Mouse (Mus musculus) embryonic stem cell, embryonic (primary cell): ENCODE measurements around the gene Sema3f.

ENCODE experiments used
- CTCF ChIA-PET, 4 experiments: fragments of 300-600 bp in 2 of 4; fragments of 350-600 bp in 2 of 4; sonication (Branson Sonifier 250); formaldehyde crosslinking; loops; one replicate each; lab custom pipeline; 2022; ENCODE audit warnings: inconsistent platforms in 2 of 4; lab: Charles Lee
- POLR2A ChIA-PET, 4 experiments: fragments of 300-600 bp in 2 of 4; fragments of 350-600 bp in 2 of 4; sonication (Branson Sonifier 250); formaldehyde crosslinking; loops; one replicate each; lab custom pipeline; 2022; ENCODE audit warnings: antibody characterized with exemption in 4 of 4, inconsistent platforms in 1 of 4; lab: Charles Lee

The Sema3f gene

GRCm38 (mm10) chr9:107702606-107703185, 7.6 kb downstream of the Sema3f start:
- CTCF ChIA-PET, result interaction anchor here (0.6 to 3.0 kb wide), 10 partner anchors 10 to 86 kb away, joined by 3 to 9 read pairs (median 5); partner anchors contain the start of gene Gnat1 (in 1 of the 4)
- POLR2A ChIA-PET, result interaction anchor here in 2 of 4 experiments (0.6 to 2.0 kb wide), 5 partner anchors 9 to 153 kb away, joined by 3 to 9 read pairs (median 5); no protein-coding TSS in a partner anchor

GRCm38 (mm10) chr9:107701594-107701993, 8.7 kb downstream of the Sema3f start:
- ChIA-PET POLR2A (interaction anchor here in 3 of 4 experiments (0.6 to 2.0 kb wide), 9 partner anchors 8 to 601 kb away, joined by 3 to 9 read pairs (median 3); partner anchors contain the start of gene Sema3f (in 1 of the 3)), CTCF (interaction anchor here (0.6 to 3.0 kb wide), 11 partner anchors 9 to 499 kb away, joined by 3 to 9 read pairs (median 5); no protein-coding TSS in a partner anchor)

GRCm38 (mm10) chr9:107700114-107700571, 10.1 kb downstream of the Sema3f start:
- ChIA-PET CTCF (interaction anchor here (0.6 to 3.0 kb wide), 4 partner anchors 9 to 1102 kb away, joined by 3 to 9 read pairs (median 4); no protein-coding TSS in a partner anchor), POLR2A (interaction anchor here in 1 of 4 experiments (1.0 kb wide), 2 partner anchors 23 to 61 kb away, joined by 3 read pairs; no protein-coding TSS in a partner anchor)

GRCm38 (mm10) chr9:107699376-107699980, 10.8 kb downstream of the Sema3f start:
- POLR2A ChIA-PET, result interaction anchor here in 2 of 4 experiments (1.0 to 1.1 kb wide), 3 partner anchors 24 to 61 kb away, joined by 3 read pairs; no protein-coding TSS in a partner anchor

GRCm38 (mm10) chr9:107698611-107699190, 11.6 kb downstream of the Sema3f start:
- CTCF ChIA-PET, result interaction anchor here in 3 of 4 experiments (0.6 to 2.0 kb wide), 7 partner anchors 11 to 1253 kb away, joined by 3 to 7 read pairs (median 4); no protein-coding TSS in a partner anchor
- POLR2A ChIA-PET, result interaction anchor here in 2 of 4 experiments (0.5 to 1.1 kb wide), 4 partner anchors 9 to 149 kb away, joined by 3 to 4 read pairs (median 4); no protein-coding TSS in a partner anchor

More at GRCm38 (mm10) chr9:107699376-107699980, 10.8 kb downstream of the Sema3f start:
- CTCF ChIA-PET, result interaction anchor here (0.6 to 2.0 kb wide), 5 partner anchors 8 to 1101 kb away, joined by 3 to 7 read pairs (median 3); no protein-coding TSS in a partner anchor

GRCm38 (mm10) chr9:107697811-107698521, 12.3 kb downstream of the Sema3f start:
- CTCF ChIA-PET, result interaction anchor here (0.6 to 2.0 kb wide), 11 partner anchors 11 to 1253 kb away, joined by 3 to 7 read pairs (median 4); no protein-coding TSS in a partner anchor

GRCm38 (mm10) chr9:107696845-107697610, 13.2 kb downstream of the Sema3f start:
- ChIA-PET POLR2A (interaction anchor here in 3 of 4 experiments (0.9 to 1.8 kb wide), 9 partner anchors 9 to 122 kb away, joined by 3 to 6 read pairs (median 3); no protein-coding TSS in a partner anchor), CTCF (interaction anchor here (0.6 to 1.9 kb wide), 13 partner anchors 12 to 127 kb away, joined by 3 to 7 read pairs (median 3); no protein-coding TSS in a partner anchor)

More at GRCm38 (mm10) chr9:107697811-107698521, 12.3 kb downstream of the Sema3f start:
- POLR2A ChIA-PET, result interaction anchor here in 3 of 4 experiments (0.5 to 1.8 kb wide), 8 partner anchors 9 to 173 kb away, joined by 3 to 6 read pairs (median 3); no protein-coding TSS in a partner anchor

- ChIA-PET POLR2A (interaction anchor here in 3 of 4 experiments (0.8 to 1.8 kb wide), 9 partner anchors 8 to 39 kb away, joined by 3 to 6 read pairs (median 3); no protein-coding TSS in a partner anchor), CTCF (interaction anchor here in 3 of 4 experiments (0.6 to 1.7 kb wide), 10 partner anchors 11 to 124 kb away, joined by 3 to 6 read pairs (median 4); no protein-coding TSS in a partner anchor)
Observed at GRCm38 (mm10) chr9:107696106-107696479, 14.2 kb downstream of the Sema3f start.

GRCm38 (mm10) chr9:107695441-107696105, 14.7 kb downstream of the Sema3f start:
- CTCF ChIA-PET, result interaction anchor here in 2 of 4 experiments (0.8 to 1.7 kb wide), 6 partner anchors 10 to 44 kb away, joined by 3 to 6 read pairs (median 4); no protein-coding TSS in a partner anchor
- POLR2A ChIA-PET, result interaction anchor here in 2 of 4 experiments (0.8 to 1.8 kb wide), 6 partner anchors 8 to 40 kb away, joined by 3 to 4 read pairs (median 3); no protein-coding TSS in a partner anchor

GRCm38 (mm10) chr9:107694627-107695026, 15.6 kb downstream of the Sema3f start:
- CTCF ChIA-PET, result interaction anchor here in 2 of 4 experiments (0.5 to 1.2 kb wide), 2 partner anchors 9 to 30 kb away, joined by 4 to 8 read pairs; no protein-coding TSS in a partner anchor
- POLR2A ChIA-PET, result interaction anchor here in 2 of 4 experiments (1.0 to 2.0 kb wide), 4 partner anchors 9 to 37 kb away, joined by 3 to 9 read pairs (median 3); no protein-coding TSS in a partner anchor

- ChIA-PET POLR2A (interaction anchor here in 3 of 4 experiments (0.6 to 2.0 kb wide), 14 partner anchors 8 to 179 kb away, joined by 3 to 9 read pairs (median 4); partner anchors contain the start of genes Gnai2 (in 2 of the 3) and Sema3f (in 1 of the 3)), CTCF (interaction anchor here in 3 of 4 experiments (0.6 to 3.9 kb wide), 18 partner anchors 8 to 309 kb away, joined by 3 to 24 read pairs (median 3); no protein-coding TSS in a partner anchor)
Observed at GRCm38 (mm10) chr9:107693433-107693987, 16.8 kb downstream of the Sema3f start.

GRCm38 (mm10) chr9:107692785-107693184, 17.5 kb downstream of the Sema3f start:
- CTCF ChIA-PET, result interaction anchor here in 3 of 4 experiments (0.7 to 3.9 kb wide), 11 partner anchors 8 to 306 kb away, joined by 3 to 24 read pairs (median 4); no protein-coding TSS in a partner anchor
- POLR2A ChIA-PET, result interaction anchor here in 3 of 4 experiments (0.6 to 2.1 kb wide), 13 partner anchors 9 to 142 kb away, joined by 3 to 9 read pairs (median 4); partner anchors contain the start of genes Gnai2 (in 2 of the 3) and Sema3f (in 1 of the 3)

- ChIA-PET POLR2A (interaction anchor here in 2 of 4 experiments (0.6 to 2.7 kb wide), 9 partner anchors 11 to 362 kb away, joined by 3 to 9 read pairs (median 3); no protein-coding TSS in a partner anchor), CTCF (interaction anchor here in 2 of 4 experiments (0.9 to 3.9 kb wide), 4 partner anchors 8 to 24 kb away, joined by 3 to 24 read pairs (median 3); no protein-coding TSS in a partner anchor)
Observed at GRCm38 (mm10) chr9:107690391-107690790, 19.9 kb downstream of the Sema3f start.

- ChIA-PET POLR2A (interaction anchor here in 2 of 4 experiments (0.8 to 2.7 kb wide), 5 partner anchors 12 to 46 kb away, joined by 3 to 7 read pairs (median 3); no protein-coding TSS in a partner anchor), CTCF (interaction anchor here in 2 of 4 experiments (0.7 to 1.1 kb wide), 3 partner anchors 49 to 349 kb away, joined by 3 to 4 read pairs (median 4); no protein-coding TSS in a partner anchor)
Observed at GRCm38 (mm10) chr9:107688939-107689338, 21.3 kb downstream of the Sema3f start.
